Mouse (Mus musculus) splenic B cell, adult 2 months (primary cell): ENCODE results near the gene Rtn4rl1.

Experiments
- DNase-seq: peaks from one replicate; pipeline ENCODE4 v3.0.0-alpha.2; 2011; ENCODE audit warnings: low read depth, low spot score
- H3K27me3 ChIP-seq: 2 replicates; pipeline ENCODE4 v1.6.1; 2012; ENCODE audit warnings: mild to moderate bottlenecking, low read length, moderate library complexity, mixed read lengths; ENCODE audit not compliant: control insufficient read depth, poor library complexity, insufficient read depth, severe bottlenecking
- H3K36me3 ChIP-seq: 2 replicates; pipeline ENCODE4 v1.6.1; 2012; ENCODE audit warnings: mild to moderate bottlenecking, low read length, moderate library complexity, mixed read lengths; ENCODE audit not compliant: control insufficient read depth, poor library complexity, insufficient read depth, severe bottlenecking

Gene Rtn4rl1

DNA sequence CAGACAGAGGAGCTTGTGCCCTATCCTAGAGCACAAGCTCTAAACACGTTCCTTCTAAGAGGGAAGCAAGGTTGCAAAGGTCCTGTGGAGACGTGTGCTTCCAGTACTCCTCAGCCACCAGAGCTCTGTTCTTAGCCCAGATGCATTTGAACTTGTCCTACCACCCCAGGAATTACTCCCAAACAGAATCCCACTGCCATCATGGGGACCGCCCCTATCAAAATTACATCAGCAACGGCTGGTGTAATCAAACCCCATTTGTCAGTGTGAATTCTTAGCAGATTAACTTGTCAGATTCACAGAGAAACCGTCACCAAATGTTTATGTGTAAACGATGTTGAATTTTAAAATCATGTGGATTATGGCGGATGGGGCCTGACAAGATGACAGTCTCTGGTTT is 32.6 kb upstream of the Rtn4rl1 start:
- no peak for DNase-seq
- 0 out of 2 replicates have a peak, but pooled peaks cover under 1% of the 10 kb centered on the region for H3K27me3 ChIP-seq
- H3K36me3 ChIP-seq = peaks cover 4% of the 10 kb centered on the region; the same call in 1 of the 2 replicates

DNA sequence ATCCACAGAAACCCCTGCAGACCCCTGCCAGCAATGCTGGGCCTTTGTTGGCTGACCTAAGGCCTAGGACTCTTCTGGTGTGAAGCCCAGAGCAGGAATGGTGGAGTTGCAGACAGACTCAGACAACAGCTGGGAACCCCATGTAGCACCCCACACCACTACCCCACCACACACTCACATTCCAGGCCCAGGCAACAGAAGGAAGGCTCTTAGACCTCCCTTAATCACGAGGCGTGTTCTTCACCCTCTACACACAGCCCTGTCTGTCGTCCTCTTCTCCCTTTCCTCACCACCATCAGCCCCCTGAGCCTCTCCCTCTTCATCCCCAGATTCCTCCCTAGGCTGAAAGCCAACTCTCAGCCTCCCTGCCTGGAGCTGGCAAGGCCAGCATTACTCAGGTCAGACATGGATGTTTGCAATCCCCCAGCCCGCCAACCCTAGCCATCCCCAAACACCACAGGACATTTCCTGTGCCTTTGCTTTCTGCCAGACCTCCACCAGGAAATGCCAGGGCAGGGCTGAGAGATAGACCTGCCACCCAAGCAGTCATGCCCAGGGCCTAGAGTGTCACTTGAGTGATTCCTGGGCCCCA is 32.1 kb upstream of the Rtn4rl1 start:
- 0 out of 2 replicates have a peak, but pooled peaks cover 3% of the 10 kb centered on the region for H3K27me3 ChIP-seq
- H3K36me3 ChIP-seq = peaks cover 4% of the 10 kb centered on the region; the same call in 1 of the 2 replicates
- no peak for DNase-seq

- DNase-seq = no peak
- H3K27me3 ChIP-seq = 0 out of 2 replicates have a peak, but pooled peaks cover 3% of the 10 kb centered on the region
- peaks cover 4% of the 10 kb centered on the region; the same call in 1 of the 2 replicates for H3K36me3 ChIP-seq
Observed at GRCm38 (mm10) chr11:75162591-75163080, 30.9 kb upstream of the Rtn4rl1 start.

DNA sequence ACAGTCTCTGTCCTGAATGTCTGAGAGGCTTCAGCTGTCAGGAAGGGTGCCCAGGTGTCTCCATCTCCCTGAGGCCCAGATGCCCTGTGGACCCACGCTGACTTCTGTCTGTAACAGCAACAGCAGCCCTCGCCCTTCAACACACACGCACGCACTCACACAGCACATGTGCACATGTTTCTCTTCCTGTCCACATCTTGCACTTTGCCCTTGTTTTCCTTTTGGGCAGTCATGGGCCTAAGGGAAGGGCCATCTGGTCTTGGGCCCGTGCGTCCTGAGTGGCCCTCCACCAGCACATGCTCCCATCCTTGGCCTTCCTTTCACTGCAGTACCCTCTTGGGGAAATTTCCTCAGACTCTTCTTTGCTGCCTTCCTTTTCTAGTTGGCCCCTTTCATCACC is 30.2 kb upstream of the Rtn4rl1 start:
- no peak for DNase-seq
- 0 out of 2 replicates have a peak, but pooled peaks cover 3% of the 10 kb centered on the region for H3K27me3 ChIP-seq
- H3K36me3 ChIP-seq = peaks cover 4% of the 10 kb centered on the region; the same call in 1 of the 2 replicates

- DNase-seq = no peak
- H3K36me3 ChIP-seq = peaks cover 4% of the 10 kb centered on the region; the same call in 1 of the 2 replicates
- H3K27me3 ChIP-seq = 0 out of 2 replicates have a peak, but pooled peaks cover 3% of the 10 kb centered on the region
Observed at GRCm38 (mm10) chr11:75164051-75164450, 29.5 kb upstream of the Rtn4rl1 start.

GRCm38 (mm10) chr11:75164750-75165149 is 28.8 kb upstream of the Rtn4rl1 start:
- H3K36me3 ChIP-seq = peaks cover 4% of the 10 kb centered on the region; the same call in 1 of the 2 replicates
- peak; percentile 48 for DNase-seq
- 0 out of 2 replicates have a peak, but pooled peaks cover 3% of the 10 kb centered on the region for H3K27me3 ChIP-seq

DNA sequence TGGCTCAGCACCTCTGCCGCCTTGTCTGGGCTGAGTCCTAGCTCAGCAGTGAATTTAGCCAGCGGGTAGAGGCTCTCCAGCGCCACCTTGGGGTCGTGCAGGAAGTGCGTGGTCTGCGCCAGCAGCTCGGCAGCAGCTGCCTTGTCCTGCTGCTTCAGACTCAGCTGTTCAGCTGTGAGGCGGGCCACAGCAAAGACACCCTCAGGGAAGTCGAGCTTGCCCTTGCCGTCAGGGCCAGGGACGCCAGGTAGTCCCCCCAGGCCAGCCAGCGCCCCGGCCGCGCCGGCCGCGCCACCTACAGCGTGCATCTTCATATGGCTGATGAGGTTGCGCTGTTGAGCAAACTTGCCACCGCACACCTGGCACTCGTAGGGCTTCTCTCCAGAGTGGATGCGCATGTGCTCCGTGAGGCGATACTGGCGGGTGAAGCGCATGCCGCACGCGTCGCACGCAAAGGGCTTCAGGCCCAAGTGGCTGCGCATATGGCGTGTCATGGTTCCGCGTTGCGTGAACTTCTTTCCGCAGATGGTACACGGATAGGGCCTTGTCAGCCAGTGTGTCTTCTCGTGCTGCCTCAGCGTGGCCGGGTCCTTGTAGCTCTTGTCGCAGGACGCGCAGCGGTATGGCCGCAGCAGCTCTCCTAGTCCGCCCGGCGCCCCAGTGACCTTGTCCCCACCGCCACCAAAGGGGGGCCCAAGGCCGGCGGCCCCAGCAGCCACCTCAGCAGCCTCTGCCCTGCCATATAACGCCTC is 28.0 kb upstream of the Rtn4rl1 start:
- peak; percentile 88 for DNase-seq
- Histone ChIP-seq H3K36me3 (peaks cover 4% of the 10 kb centered on the region; the same call in 1 of the 2 replicates), H3K27me3 (0 out of 2 replicates have a peak, but pooled peaks cover 3% of the 10 kb centered on the region)

DNA sequence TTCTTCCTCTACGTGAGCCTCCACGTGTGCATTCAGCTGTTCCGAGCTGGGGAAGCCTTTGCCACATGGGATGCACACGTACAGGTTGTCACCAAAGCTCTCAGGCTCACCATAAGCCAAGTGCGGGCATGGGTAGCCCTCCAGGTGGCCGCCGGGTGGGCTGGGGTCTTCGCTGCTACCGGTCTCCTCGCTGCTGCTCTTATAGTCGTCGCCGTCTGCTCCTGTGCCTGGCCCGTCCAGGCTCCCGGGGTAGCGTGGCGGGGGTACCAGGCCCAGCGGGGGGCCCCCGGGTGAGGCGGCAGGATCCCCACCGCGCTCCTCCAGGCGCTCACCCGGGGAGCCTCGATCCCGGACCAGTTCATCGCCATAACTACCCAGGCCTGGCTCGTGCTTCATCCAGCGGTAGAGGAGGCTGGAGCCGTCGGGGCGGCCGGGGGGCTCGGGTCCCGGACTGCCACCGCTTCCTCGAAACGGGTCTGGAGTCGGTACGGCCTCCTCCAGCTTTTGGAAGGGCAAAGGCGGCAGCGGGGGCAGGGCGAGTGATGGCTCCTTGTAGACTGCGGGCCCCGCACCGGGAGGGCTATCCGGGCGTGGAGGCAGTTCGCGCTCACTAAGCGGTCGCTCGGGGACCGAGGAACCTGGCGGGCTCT is 27.3 kb upstream of the Rtn4rl1 start:
- no peak for DNase-seq
- H3K36me3 ChIP-seq = peaks cover 4% of the 10 kb centered on the region; the same call in 1 of the 2 replicates
- 0 out of 2 replicates have a peak, but pooled peaks cover 3% of the 10 kb centered on the region for H3K27me3 ChIP-seq

DNA sequence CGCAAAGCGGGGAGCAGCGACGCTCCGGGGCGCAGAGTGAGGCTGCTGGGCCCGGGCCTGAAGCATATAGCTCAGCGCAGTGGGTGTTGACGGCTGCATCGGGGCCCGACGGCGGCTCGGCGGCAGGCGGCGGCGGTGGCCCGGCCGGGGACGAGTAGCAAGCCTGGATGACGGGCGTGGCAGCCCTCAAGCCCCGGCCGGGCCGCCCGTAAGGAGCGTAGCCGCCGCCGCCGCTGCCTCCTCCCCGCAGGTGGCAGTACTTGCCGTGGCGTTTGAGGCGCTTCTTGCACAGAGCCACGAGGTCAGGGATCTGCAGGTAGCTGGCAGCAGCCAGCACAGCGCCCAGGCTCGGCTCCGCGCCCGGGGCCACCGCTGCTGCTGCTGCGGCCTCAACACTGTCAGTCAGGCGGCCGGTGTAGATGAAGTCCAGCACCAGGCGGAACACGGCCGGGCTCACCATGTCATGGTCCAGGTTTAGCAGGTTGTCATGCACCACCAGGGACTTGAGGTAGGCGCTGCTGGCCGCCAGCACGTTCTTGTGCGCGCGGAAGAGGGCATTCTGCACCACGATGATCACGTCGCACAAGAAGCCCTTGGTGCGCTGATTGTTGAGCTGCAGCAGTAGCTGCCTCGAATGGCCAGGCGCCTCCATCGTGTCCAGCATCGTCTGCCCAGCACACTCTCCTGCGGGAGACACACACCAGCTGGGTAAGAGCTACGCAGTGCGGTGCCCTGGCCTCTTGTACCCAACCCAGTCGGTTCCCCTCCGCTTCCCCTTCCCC is 26.5 kb upstream of the Rtn4rl1 start:
- DNase-seq = peak; percentile 66
- Histone ChIP-seq H3K27me3 (0 out of 2 replicates have a peak, but pooled peaks cover 3% of the 10 kb centered on the region), H3K36me3 (peaks cover 4% of the 10 kb centered on the region; the same call in 1 of the 2 replicates)

- peak; percentile 58 for DNase-seq
- H3K36me3 ChIP-seq = peaks cover 3% of the 10 kb centered on the region; the same call in 1 of the 2 replicates
- 0 out of 2 replicates have a peak, but pooled peaks cover 3% of the 10 kb centered on the region for H3K27me3 ChIP-seq
Observed at GRCm38 (mm10) chr11:75167643-75168589, 25.7 kb upstream of the Rtn4rl1 start.

DNA sequence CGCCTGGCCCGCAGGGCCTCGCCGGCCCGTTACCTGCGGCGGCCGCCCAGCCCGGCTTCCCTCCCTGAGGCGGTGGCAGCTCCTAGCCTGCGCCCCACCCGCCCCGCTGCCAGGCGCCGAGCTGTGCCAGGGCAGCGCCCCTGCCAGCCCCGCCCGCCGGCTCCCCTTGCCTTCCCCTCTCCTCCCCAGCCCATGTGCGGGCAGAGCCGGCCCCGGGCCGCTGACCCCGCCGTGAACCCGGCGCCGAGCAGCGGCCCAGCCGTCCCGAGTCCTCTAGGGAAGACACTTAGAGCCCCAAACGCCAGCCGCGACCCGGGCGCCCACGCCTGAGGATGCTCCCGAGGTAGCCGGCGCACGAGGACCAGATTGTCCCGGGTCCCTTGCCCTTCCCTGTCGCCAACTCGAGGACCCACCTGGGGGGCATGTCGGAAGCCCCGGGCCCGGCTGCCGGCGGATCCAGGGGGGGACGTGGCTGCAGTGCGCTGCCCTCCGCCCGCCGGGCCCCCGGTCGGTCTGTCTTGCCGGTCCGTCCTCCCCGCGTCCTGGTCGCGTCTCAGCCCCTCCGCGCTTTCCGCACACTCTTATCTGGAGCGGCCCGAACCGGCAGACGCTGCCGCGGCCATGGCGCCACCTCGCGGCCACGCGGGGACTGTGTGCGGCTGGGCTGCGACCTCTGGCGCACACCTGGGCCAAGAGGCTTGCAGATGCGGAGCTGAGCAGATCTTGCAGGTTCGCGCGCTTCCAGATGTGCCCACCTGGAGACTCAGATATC is 24.8 kb upstream of the Rtn4rl1 start:
- peak; percentile 90 for DNase-seq
- Histone ChIP-seq H3K36me3 (no peaks in the 10 kb centered on the region), H3K27me3 (0 out of 2 replicates have a peak, but pooled peaks cover 3% of the 10 kb centered on the region)

DNA sequence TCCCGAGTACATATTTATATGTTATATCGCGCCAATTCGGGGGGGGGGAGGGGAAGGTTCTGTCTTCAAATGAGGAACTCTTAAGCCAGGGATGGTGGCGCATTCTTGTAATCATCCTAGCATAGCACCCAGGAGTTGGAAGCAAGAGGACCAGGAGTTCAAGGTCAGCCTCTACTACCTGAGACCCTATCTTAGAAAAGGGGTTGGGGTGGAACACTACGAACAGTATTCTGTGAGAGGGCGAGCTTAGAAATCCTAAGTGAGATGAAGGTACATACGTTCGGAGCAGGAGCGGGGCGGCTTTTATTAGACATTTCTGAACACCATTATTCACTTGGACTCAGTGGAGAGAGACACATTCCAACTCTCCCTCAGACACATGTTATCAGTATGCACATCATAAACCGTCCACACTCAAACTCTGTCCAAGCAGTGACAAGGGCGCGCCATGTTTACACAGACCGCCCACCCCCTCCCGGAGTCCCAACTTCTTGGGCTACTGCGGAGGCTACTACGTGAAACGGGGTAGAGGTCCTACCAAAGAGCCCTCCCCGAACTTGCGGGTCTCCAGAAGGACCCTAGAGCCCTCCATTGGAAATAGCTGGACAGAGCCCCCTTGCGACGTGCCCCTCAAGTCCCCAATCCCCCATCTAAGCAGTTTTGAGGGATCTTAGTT is 24.0 kb upstream of the Rtn4rl1 start, which contains the start of gene Hic1:
TSS of gene Hic1 (minus strand) at position 115 of the 676 bp plus-strand sequence.
- Histone ChIP-seq H3K36me3 (no peaks in the 10 kb centered on the region), H3K27me3 (0 out of 2 replicates have a peak, but pooled peaks cover 3% of the 10 kb centered on the region)
- no peak for DNase-seq
